Mouse (Mus musculus): Measurements from ENCODE around the gene Agbl4.

GRCm38 (mm10) chr4:111645831-111646166 is 1248.3 kb downstream of the Agbl4 start:
- peak; percentile 40 for TF ChIP-seq SMC3 (IDR thresholded peaks at IDR 0.05; ENCODE audit: low read depth, low read length)
- TF ChIP-seq CHD1 (IDR thresholded peaks at IDR 0.05; ENCODE audit: low read depth, low read length) = no peak
- TF ChIP-seq ZMIZ1 (IDR thresholded peaks at IDR 0.05; ENCODE audit: low read depth, low read length) = no peak
- TF ChIP-seq ZKSCAN1 (IDR thresholded peaks at IDR 0.05; ENCODE audit: borderline replicate concordance, low read depth, low read length) = no peak
- no peak for TF ChIP-seq POLR2A (IDR thresholded peaks at IDR 0.05; ENCODE audit: low read depth, low read length)
- TF ChIP-seq KAT2A (IDR thresholded peaks at IDR 0.05; ENCODE audit: insufficient replicate concordance, low read length) = no peak
- TF ChIP-seq CTCF (conservative IDR thresholded peaks at IDR 0.05 in 1 of 2, IDR thresholded peaks at IDR 0.05 in 1 of 2; ENCODE audit: low read depth in 2 of 2, low read length in 2 of 2) = peak in 1 of 2 experiments; percentile 72; a peak in 3 of 4 replicates
- TF ChIP-seq MAX (IDR thresholded peaks at IDR 0.05; ENCODE audit: low read length) = no peak
- no peak for TF ChIP-seq USF2 (conservative IDR thresholded peaks at IDR 0.05; ENCODE audit: low read depth, low read length)
